Mouse (Mus musculus): ENCODE data around the gene Pard3. TPM values are rescaled to one million over a fixed set of nuclear protein-coding genes. Genes with fewer than 3 reads are reported as not detected.
A peak's percentile ranks its signal among the peaks of the same experiment; 100 is the strongest.

Pard3 gene
- polyA plus RNA-seq, 1 experiment from 2014 or later, result 23.7 TPM

GRCm38 (mm10) chr8:127439392-127440160 is 375.9 kb downstream of the Pard3 start:
- Histone ChIP-seq H3K27ac (peak overlapping the region; percentile 65), H3K27me3 (no peaks in the 10 kb centered on the region), H3K4me3 (no peak overlapping the region), H3K36me3 (ENCODE audit: poor library complexity, severe bottlenecking) (no peaks in the 10 kb centered on the region), H3K4me2 (no peak overlapping the region), H3K4me1 (peaks cover 26% of the 10 kb centered on the region), H3K9ac (no peak overlapping the region), H3K9me3 (replicated peaks) (no peaks in the 10 kb centered on the region)
- ATAC-seq, result peak; percentile 57
- 27% methylated on average over 10 of the region's 10 CpGs for WGBS

GRCm38 (mm10) chr8:127440161-127440833 is 376.6 kb downstream of the Pard3 start:
- Histone ChIP-seq H3K9me3 (replicated peaks) (no peaks in the 10 kb centered on the region), H3K27ac (no peak overlapping the region), H3K4me3 (no peak overlapping the region), H3K4me1 (peaks cover 26% of the 10 kb centered on the region), H3K9ac (no peak overlapping the region), H3K27me3 (no peaks in the 10 kb centered on the region), H3K4me2 (no peak overlapping the region), H3K36me3 (ENCODE audit: poor library complexity, severe bottlenecking) (0 out of 2 replicates have a peak, but pooled peaks cover 6% of the 10 kb centered on the region)
- WGBS, result 80% methylated on average over 9 of the region's 9 CpGs
- peak; percentile 2; the same call in 1 of the 2 replicates for ATAC-seq

GRCm38 (mm10) chr8:127440834-127441485 is 377.3 kb downstream of the Pard3 start:
- WGBS, result 79% methylated on average over 6 of the region's 6 CpGs
- 0 out of 2 replicates have a peak, but pooled peaks cover 6% of the 10 kb centered on the region for H3K36me3 ChIP-seq (ENCODE audit: poor library complexity, severe bottlenecking)
- no peak; the same call in 1 of the 2 replicates for ATAC-seq
- no peak overlapping the region for H3K27ac ChIP-seq
- H3K27me3 ChIP-seq, result no peaks in the 10 kb centered on the region
- peaks cover 26% of the 10 kb centered on the region for H3K4me1 ChIP-seq
- H3K4me3 ChIP-seq, result no peak overlapping the region
- H3K4me2 ChIP-seq, result no peak overlapping the region
- no peak overlapping the region for H3K9ac ChIP-seq
- no peaks in the 10 kb centered on the region for H3K9me3 ChIP-seq (replicated peaks)

GRCm38 (mm10) chr8:127447401-127447800 is 383.7 kb downstream of the Pard3 start:
- WGBS, result 92% methylated on average over 1 of the region's 1 CpGs

GRCm38 (mm10) chr8:127449066-127449840 is 385.6 kb downstream of the Pard3 start:
- H3K27me3 ChIP-seq, result no peaks in the 10 kb centered on the region
- H3K4me2 ChIP-seq, result no peak overlapping the region
- no peak for ATAC-seq
- peaks cover 35% of the 10 kb centered on the region for H3K4me1 ChIP-seq
- no peak overlapping the region for H3K9ac ChIP-seq
- 0 out of 2 replicates have a peak, but pooled peaks cover 6% of the 10 kb centered on the region for H3K36me3 ChIP-seq (ENCODE audit: poor library complexity, severe bottlenecking)
- H3K27ac ChIP-seq, result no peak overlapping the region
- H3K9me3 ChIP-seq (replicated peaks), result no peaks in the 10 kb centered on the region
- WGBS, result 95% methylated on average over 6 of the region's 6 CpGs
- H3K4me3 ChIP-seq, result no peak overlapping the region

More at GRCm38 (mm10) chr8:127447401-127447800, 383.7 kb downstream of the Pard3 start:
- Histone ChIP-seq H3K4me1 (peaks cover 29% of the 10 kb centered on the region), H3K27ac (no peak overlapping the region), H3K4me2 (no peak overlapping the region), H3K9ac (no peak overlapping the region), H3K4me3 (no peak overlapping the region), H3K36me3 (ENCODE audit: poor library complexity, severe bottlenecking) (0 out of 2 replicates have a peak, but pooled peaks cover 6% of the 10 kb centered on the region), H3K27me3 (no peaks in the 10 kb centered on the region), H3K9me3 (replicated peaks) (no peaks in the 10 kb centered on the region)
- ATAC-seq, result no peak

GRCm38 (mm10) chr8:127450954-127451668 is 387.4 kb downstream of the Pard3 start:
- Histone ChIP-seq H3K27ac (peak overlapping the region; percentile 61; the same call in 1 of the 2 replicates), H3K9me3 (replicated peaks) (no peaks in the 10 kb centered on the region), H3K27me3 (no peaks in the 10 kb centered on the region), H3K4me1 (peaks cover 35% of the 10 kb centered on the region), H3K4me2 (peak overlapping the region; percentile 33), H3K4me3 (no peak overlapping the region), H3K9ac (no peak overlapping the region), H3K36me3 (ENCODE audit: poor library complexity, severe bottlenecking) (no peaks in the 10 kb centered on the region)
- 9% methylated on average over 14 of the region's 14 CpGs for WGBS
- peak; percentile 86; the same call in 1 of the 2 replicates for ATAC-seq

- H3K4me2 ChIP-seq, result no peak overlapping the region
- H3K4me3 ChIP-seq, result no peak overlapping the region
- H3K27me3 ChIP-seq, result no peaks in the 10 kb centered on the region
- H3K9ac ChIP-seq, result no peak overlapping the region
- H3K9me3 ChIP-seq (replicated peaks), result no peaks in the 10 kb centered on the region
- H3K27ac ChIP-seq, result peak overlapping the region; percentile 59
- 57% methylated on average over 6 of the region's 6 CpGs for WGBS
- H3K4me1 ChIP-seq, result peaks cover 35% of the 10 kb centered on the region
- peak; percentile 57; the same call in 1 of the 2 replicates for ATAC-seq
- H3K36me3 ChIP-seq (ENCODE audit: poor library complexity, severe bottlenecking), result no peaks in the 10 kb centered on the region
Measured at GRCm38 (mm10) chr8:127452364-127452763, 388.7 kb downstream of the Pard3 start.

GRCm38 (mm10) chr8:127457901-127458300 is 394.2 kb downstream of the Pard3 start:
- H3K9me3 ChIP-seq (replicated peaks), result no peaks in the 10 kb centered on the region
- H3K4me2 ChIP-seq, result no peak overlapping the region
- 61% methylated on average over 3 of the region's 3 CpGs for WGBS
- no peak overlapping the region for H3K27ac ChIP-seq
- no peak for ATAC-seq
- H3K36me3 ChIP-seq (ENCODE audit: poor library complexity, severe bottlenecking), result no peaks in the 10 kb centered on the region
- no peaks in the 10 kb centered on the region for H3K27me3 ChIP-seq
- H3K4me3 ChIP-seq, result no peak overlapping the region
- peaks cover 2% of the 10 kb centered on the region; the same call in 1 of the 2 replicates for H3K4me1 ChIP-seq
- no peak overlapping the region for H3K9ac ChIP-seq

- Histone ChIP-seq H3K36me3 (ENCODE audit: poor library complexity, severe bottlenecking) (no peaks in the 10 kb centered on the region), H3K27me3 (no peaks in the 10 kb centered on the region), H3K4me1 (peaks cover 6% of the 10 kb centered on the region), H3K9ac (no peak overlapping the region), H3K27ac (no peak overlapping the region), H3K4me2 (no peak overlapping the region), H3K4me3 (no peak overlapping the region), H3K9me3 (replicated peaks) (no peaks in the 10 kb centered on the region)
- WGBS, result 85% methylated on average over 3 of the region's 3 CpGs
- no peak for ATAC-seq
Measured at GRCm38 (mm10) chr8:127461173-127461572, 397.5 kb downstream of the Pard3 start.

- WGBS, result 91% methylated on average over 2 of the region's 2 CpGs
- no peak overlapping the region for H3K4me3 ChIP-seq
- H3K4me2 ChIP-seq, result no peak overlapping the region
- no peak overlapping the region for H3K27ac ChIP-seq
- no peaks in the 10 kb centered on the region for H3K36me3 ChIP-seq (ENCODE audit: poor library complexity, severe bottlenecking)
- no peaks in the 10 kb centered on the region for H3K27me3 ChIP-seq
- no peak for ATAC-seq
- H3K4me1 ChIP-seq, result peaks cover 6% of the 10 kb centered on the region
- H3K9me3 ChIP-seq (replicated peaks), result no peaks in the 10 kb centered on the region
- no peak overlapping the region for H3K9ac ChIP-seq
Measured at GRCm38 (mm10) chr8:127462378-127462935, 398.8 kb downstream of the Pard3 start.

- no peaks in the 10 kb centered on the region for H3K9me3 ChIP-seq (replicated peaks)
- H3K36me3 ChIP-seq (ENCODE audit: poor library complexity, severe bottlenecking), result no peaks in the 10 kb centered on the region
- H3K4me1 ChIP-seq, result peaks cover 6% of the 10 kb centered on the region
- H3K27ac ChIP-seq, result no peak overlapping the region
- H3K4me3 ChIP-seq, result no peak overlapping the region
- no peaks in the 10 kb centered on the region for H3K27me3 ChIP-seq
- H3K9ac ChIP-seq, result no peak overlapping the region
- 91% methylated on average over 1 of the region's 1 CpGs for WGBS
- no peak for ATAC-seq
- H3K4me2 ChIP-seq, result no peak overlapping the region
Measured at GRCm38 (mm10) chr8:127464300-127464699, 400.6 kb downstream of the Pard3 start.
